Mouse (Mus musculus): ENCODE measurements around the gene BC048562.

- TF ChIP-seq POLR2A (IDR thresholded peaks at IDR 0.05; ENCODE audit: low read depth, low read length) = no peak
- no peak for TF ChIP-seq CTCF (conservative IDR thresholded peaks at IDR 0.05 in 1 of 2, IDR thresholded peaks at IDR 0.05 in 1 of 2; ENCODE audit: low read depth in 2 of 2, low read length in 2 of 2)
- TF ChIP-seq NELFE (IDR thresholded peaks at IDR 0.05; ENCODE audit: low read depth, low read length) = no peak
- TF ChIP-seq POLR2AphosphoS2 (IDR thresholded peaks at IDR 0.05; ENCODE audit: low read depth, low read length) = no peak
- TF ChIP-seq ELF1 (IDR thresholded peaks at IDR 0.05; ENCODE audit: low read depth, low read length) = no peak
- TF ChIP-seq MEF2A (IDR thresholded peaks at IDR 0.05; ENCODE audit: borderline replicate concordance, low read depth, low read length) = no peak
- no peak for TF ChIP-seq SMC3 (IDR thresholded peaks at IDR 0.05; ENCODE audit: low read depth, low read length)
- no peak for TF ChIP-seq USF2 (conservative IDR thresholded peaks at IDR 0.05; ENCODE audit: low read depth, low read length)
- no peak for TF ChIP-seq CHD1 (IDR thresholded peaks at IDR 0.05; ENCODE audit: low read depth, low read length)
- no peak for TF ChIP-seq TCF12 (IDR thresholded peaks at IDR 0.05; ENCODE audit: low read depth, low read length)
Measured at GRCm38 (mm10) chr9:108483051-108483790, 46.9 kb downstream of the BC048562 start.

Measured in CH12.LX (cell line).